Mouse (Mus musculus) frontal cortex, postnatal 36 days (tissue): ENCODE measurements at regions not wholly inside any gene's neighbourhood (a gene's known extent, or its start where the extent isn't known, plus 50 kb on each side); places are given as distances from the start of the nearest gene placed in this dataset.
"Not testable (repeated sequence)": the region's sequence is repeated elsewhere in the genome, so short reads cannot be mapped to it uniquely, and the experiment has no call there.

ENCODE experiments used
- DNase-seq, 2 experiments: peaks; one replicate each; pipeline ENCODE4 v3.0.0; 2022; ENCODE audit warnings: low spot score in 2 of 2

GRCm38 (mm10) chr4:7234537-7234936 is 1004.3 kb downstream of the Car8 start:
- DNase-seq = not testable (repeated sequence)

- peak in 1 of 2 experiments; percentile 45 for DNase-seq
These were observed 1009.9 kb downstream of the Car8 start for GRCm38 (mm10) chr4:7228980-7229379.

- no peak for DNase-seq
These were observed 1015.9 kb downstream of the Car8 start for GRCm38 (mm10) chr4:7222922-7223321.

- DNase-seq = no peak
These were observed 1018.4 kb downstream of the Car8 start for GRCm38 (mm10) chr4:7220426-7220825.

- no peak for DNase-seq
These were observed 1023.5 kb downstream of the Car8 start for GRCm38 (mm10) chr4:7215048-7216030.

GRCm38 (mm10) chr4:7206987-7207386 is 1031.9 kb downstream of the Car8 start:
- DNase-seq = no peak

GRCm38 (mm10) chr4:7201816-7202215 is 1037.0 kb downstream of the Car8 start:
- no peak for DNase-seq

GRCm38 (mm10) chr4:7199941-7200340 is 1038.9 kb downstream of the Car8 start:
- no peak for DNase-seq

- DNase-seq = peak in 1 of 2 experiments; percentile 38
These were observed 1039.8 kb downstream of the Car8 start for GRCm38 (mm10) chr4:7199052-7199451.

GRCm38 (mm10) chr4:7196570-7196969 is 1042.3 kb downstream of the Car8 start:
- DNase-seq = no peak

- DNase-seq = no peak
These were observed 1043.2 kb downstream of the Car8 start for GRCm38 (mm10) chr4:7195619-7196018.

- peak in 1 of 2 experiments; percentile 50 for DNase-seq
These were observed 1046.9 kb downstream of the Car8 start for GRCm38 (mm10) chr4:7191912-7192311.

- no peak for DNase-seq
These were observed 1047.6 kb downstream of the Car8 start for GRCm38 (mm10) chr4:7191228-7191627.

- DNase-seq = no peak
These were observed 1063.8 kb downstream of the Car8 start for GRCm38 (mm10) chr4:7175030-7175429.

- no peak for DNase-seq
These were observed 1066.1 kb downstream of the Car8 start for GRCm38 (mm10) chr4:7172528-7173306.

GRCm38 (mm10) chr4:7171637-7172417 is 1067.0 kb downstream of the Car8 start:
- DNase-seq = no peak

GRCm38 (mm10) chr4:7161411-7161810 is 1077.4 kb downstream of the Car8 start:
- no peak for DNase-seq

GRCm38 (mm10) chr4:7157883-7158282 is 1081.0 kb downstream of the Car8 start:
- no peak for DNase-seq

- DNase-seq = no peak
These were observed 1084.6 kb downstream of the Car8 start for GRCm38 (mm10) chr4:7154256-7154655.

GRCm38 (mm10) chr4:7153835-7154234 is 1085.0 kb downstream of the Car8 start:
- DNase-seq = no peak

GRCm38 (mm10) chr4:7145756-7146155 is 1093.1 kb downstream of the Car8 start:
- no peak for DNase-seq

GRCm38 (mm10) chr4:7144215-7144614 is 1094.6 kb downstream of the Car8 start:
- DNase-seq = no peak
